Mouse (Mus musculus): ENCODE data around the gene Spats2l. TPM values are rescaled to one million over a fixed set of nuclear protein-coding genes. Genes with fewer than 3 reads are reported as not detected.
A peak's percentile ranks its signal among the peaks of the same experiment; 100 is the strongest.

Gene Spats2l
- 6.7 and 7.4 TPM in 2 replicates for polyA plus RNA-seq (2012; rRNA removed)

- H3K4me3 ChIP-seq (replicated peaks; ENCODE audit: extremely low read depth, low read depth, low read length) = peak within 1 kb of the TSS; percentile 67
- H3K4me1 ChIP-seq (ENCODE audit: control insufficient read depth, insufficient read depth, low read length) = no peaks in the 10 kb centered on the region; the same call in 1 of the 2 replicates
- TF ChIP-seq CTCF (IDR thresholded peaks at IDR 0.05; ENCODE audit: insufficient read depth, low read length) = peak; percentile 14; the same call in 1 of the 2 replicates
- TF ChIP-seq POLR2A (IDR thresholded peaks at IDR 0.05; ENCODE audit: borderline replicate concordance, extremely low read depth, low read depth, low read length) = no peak
- 2% methylated on average over 22 of the region's 22 CpGs for WGBS
- DNase-seq = peak; percentile 51
Measured at GRCm38 (mm10) chr1:57774001-57774667, at the start of gene Spats2l. Gene Spats2l, plus strand, starts transcription at chr1:57774162.

GRCm38 (mm10) chr1:57725268-57725667 lies 48.7 kb upstream of the Spats2l start:
- TF ChIP-seq POLR2A (IDR thresholded peaks at IDR 0.05; ENCODE audit: borderline replicate concordance, extremely low read depth, low read depth, low read length) (no peak), CTCF (IDR thresholded peaks at IDR 0.05; ENCODE audit: insufficient read depth, low read length) (no peak)
- Histone ChIP-seq H3K4me3 (replicated peaks; ENCODE audit: extremely low read depth, low read depth, low read length) (no peak overlapping the region), H3K4me1 (ENCODE audit: control insufficient read depth, insufficient read depth, low read length) (no peaks in the 10 kb centered on the region)
- 90% methylated on average over 5 of the region's 5 CpGs for WGBS
- no peak for DNase-seq

GRCm38 (mm10) chr1:57735877-57736276 lies 38.1 kb upstream of the Spats2l start:
- no peak for DNase-seq
- Histone ChIP-seq H3K4me3 (replicated peaks; ENCODE audit: extremely low read depth, low read depth, low read length) (no peak overlapping the region), H3K4me1 (ENCODE audit: control insufficient read depth, insufficient read depth, low read length) (no peaks in the 10 kb centered on the region)
- WGBS = 56% methylated on average over 4 of the region's 4 CpGs
- TF ChIP-seq CTCF (IDR thresholded peaks at IDR 0.05; ENCODE audit: insufficient read depth, low read length) (no peak), POLR2A (IDR thresholded peaks at IDR 0.05; ENCODE audit: borderline replicate concordance, extremely low read depth, low read depth, low read length) (no peak)

GRCm38 (mm10) chr1:57741740-57742139 lies 32.2 kb upstream of the Spats2l start:
- TF ChIP-seq POLR2A (IDR thresholded peaks at IDR 0.05; ENCODE audit: borderline replicate concordance, extremely low read depth, low read depth, low read length) (no peak), CTCF (IDR thresholded peaks at IDR 0.05; ENCODE audit: insufficient read depth, low read length) (no peak)
- 77% methylated on average over 8 of the region's 8 CpGs for WGBS
- DNase-seq = no peak
- Histone ChIP-seq H3K4me3 (replicated peaks; ENCODE audit: extremely low read depth, low read depth, low read length) (no peak overlapping the region), H3K4me1 (ENCODE audit: control insufficient read depth, insufficient read depth, low read length) (no peaks in the 10 kb centered on the region)

- no peak for TF ChIP-seq CTCF (IDR thresholded peaks at IDR 0.05; ENCODE audit: insufficient read depth, low read length)
- TF ChIP-seq POLR2A (IDR thresholded peaks at IDR 0.05; ENCODE audit: borderline replicate concordance, extremely low read depth, low read depth, low read length) = no peak
- no peaks in the 10 kb centered on the region for H3K4me1 ChIP-seq (ENCODE audit: control insufficient read depth, insufficient read depth, low read length)
- DNase-seq = no peak
- 77% methylated on average over 2 of the region's 2 CpGs for WGBS
- H3K4me3 ChIP-seq (replicated peaks; ENCODE audit: extremely low read depth, low read depth, low read length) = no peak overlapping the region
Measured at GRCm38 (mm10) chr1:57742266-57742665, 31.7 kb upstream of the Spats2l start.

- no peak for DNase-seq
- TF ChIP-seq CTCF (IDR thresholded peaks at IDR 0.05; ENCODE audit: insufficient read depth, low read length) (no peak), POLR2A (IDR thresholded peaks at IDR 0.05; ENCODE audit: borderline replicate concordance, extremely low read depth, low read depth, low read length) (no peak)
- Histone ChIP-seq H3K4me1 (ENCODE audit: control insufficient read depth, insufficient read depth, low read length) (no peaks in the 10 kb centered on the region), H3K4me3 (replicated peaks; ENCODE audit: extremely low read depth, low read depth, low read length) (no peak overlapping the region)
- WGBS = 48% methylated on average over 3 of the region's 3 CpGs
Measured at GRCm38 (mm10) chr1:57751781-57752180, 22.2 kb upstream of the Spats2l start.

GRCm38 (mm10) chr1:57766396-57766795 lies 7.6 kb upstream of the Spats2l start:
- 91% methylated on average over 7 of the region's 7 CpGs for WGBS
- H3K4me1 ChIP-seq (ENCODE audit: control insufficient read depth, insufficient read depth, low read length) = no peaks in the 10 kb centered on the region
- no peak overlapping the region for H3K4me3 ChIP-seq (replicated peaks; ENCODE audit: extremely low read depth, low read depth, low read length)
- TF ChIP-seq CTCF (IDR thresholded peaks at IDR 0.05; ENCODE audit: insufficient read depth, low read length) = no peak
- no peak for TF ChIP-seq POLR2A (IDR thresholded peaks at IDR 0.05; ENCODE audit: borderline replicate concordance, extremely low read depth, low read depth, low read length)
- no peak for DNase-seq

- no peaks in the 10 kb centered on the region; the same call in 1 of the 2 replicates for H3K4me1 ChIP-seq (ENCODE audit: control insufficient read depth, insufficient read depth, low read length)
- DNase-seq = no peak
- WGBS = 82% methylated on average over 5 of the region's 5 CpGs
- no peak overlapping the region for H3K4me3 ChIP-seq (replicated peaks; ENCODE audit: extremely low read depth, low read depth, low read length)
- no peak for TF ChIP-seq POLR2A (IDR thresholded peaks at IDR 0.05; ENCODE audit: borderline replicate concordance, extremely low read depth, low read depth, low read length)
Measured at GRCm38 (mm10) chr1:57773326-57773725, 636 bp upstream of the Spats2l start.

GRCm38 (mm10) chr1:57774668-57775495 lies 920 bp downstream of the Spats2l start:
- DNase-seq = peak; percentile 68
- WGBS = under 1% methylated on average over 108 of the region's 113 CpGs
- TF ChIP-seq CTCF (IDR thresholded peaks at IDR 0.05; ENCODE audit: insufficient read depth, low read length) (no peak), POLR2A (IDR thresholded peaks at IDR 0.05; ENCODE audit: borderline replicate concordance, extremely low read depth, low read depth, low read length) (no peak)
- Histone ChIP-seq H3K4me1 (ENCODE audit: control insufficient read depth, insufficient read depth, low read length) (no peaks in the 10 kb centered on the region; the same call in 1 of the 2 replicates), H3K4me3 (replicated peaks; ENCODE audit: extremely low read depth, low read depth, low read length) (peak overlapping the region; percentile 67)

Measured in lung, adult 2 months (tissue).